Mouse (Mus musculus) midbrain, embryonic 11.5 days (tissue): ENCODE data around the gene Gm6121. TPM values are rescaled to one million over a fixed set of nuclear protein-coding genes. Genes with fewer than 3 reads are reported as not detected.
"Not testable (repeated sequence)": the region's sequence is repeated elsewhere in the genome, so short reads cannot be mapped to it uniquely, and the experiment has no call there.

Source experiments
- ATAC-seq: fragments of 200-750 bp; cut with Nextera tagmentation; 2 replicates; pipeline ENCODE4 v1.8.0; 2017; ENCODE audit warnings: moderate TSS enrichment, moderate library complexity; ENCODE audit not compliant: low FRiP score
- DNase-seq: peaks from one replicate; pipeline ENCODE4 v3.0.0; 2015; ENCODE audit warnings: low spot score; ENCODE audit errors: missing footprints
- H3K27ac ChIP-seq: fragments of 300-500 bp; sonication (generic); 2 replicates; pipeline ENCODE4 v1.5.1; 2014; ENCODE audit warnings: low read depth, low read length
- H3K27me3 ChIP-seq: fragments of 300-500 bp; sonication (generic); 2 replicates; pipeline ENCODE4 v1.6.1; 2014; ENCODE audit warnings: mild to moderate bottlenecking, low read length, moderate library complexity, mixed read lengths; ENCODE audit not compliant: control insufficient read depth, insufficient read depth
- H3K36me3 ChIP-seq: fragments of 300-500 bp; sonication (generic); 2 replicates; pipeline ENCODE4 v1.6.1; 2014; ENCODE audit warnings: mild to moderate bottlenecking, low read length, moderate library complexity, mixed read lengths; ENCODE audit not compliant: control insufficient read depth, insufficient read depth
- H3K4me1 ChIP-seq: fragments of 300-500 bp; sonication (generic); 2 replicates; pipeline ENCODE4 v1.6.1; 2014; ENCODE audit warnings: low read length; ENCODE audit not compliant: control insufficient read depth, insufficient read depth
- H3K4me2 ChIP-seq: fragments of 300-500 bp; sonication (generic); 2 replicates; pipeline ENCODE4 v1.6.1; 2014; ENCODE audit warnings: mild to moderate bottlenecking, moderate library complexity
- H3K4me3 ChIP-seq: fragments of 300-500 bp; sonication (generic); 2 replicates; pipeline ENCODE4 v1.5.1; 2014; ENCODE audit warnings: low read depth, low read length
- H3K9ac ChIP-seq: fragments of 300-500 bp; sonication (generic); 2 replicates; pipeline ENCODE4 v1.6.1; 2014; ENCODE audit warnings: low read length
- H3K9me3 ChIP-seq: fragments of 300-500 bp; sonication (generic); 2 replicates; pipeline ENCODE4 v1.6.1; 2016; ENCODE audit warnings: low read length; ENCODE audit not compliant: control insufficient read depth
- WGBS: fragments of 180-500 bp; shearing (Covaris S2); extraction: QIAGEN DNeasy Blood & Tissue Kit; methylation state at CpG from one replicate; pipeline ENCODE4 v1.1.7; 2014; 5-methylcytosine and 5-hydroxymethylcytosine counted together
- polyA plus RNA-seq: library from polyadenylated mRNA; unstranded; fragments of >200 nt; fragmentation: Nextera tagmentation; extraction: Ambion mirVana; gene quantifications from 2 replicates; pipeline ENCODE4 v1.2.1, GENCODE M21; 2014

Gm6121 gene
- polyA plus RNA-seq: not detected in 2 replicates

GRCm38 (mm10) chrX:26935597-26935996 lies at the start of gene Gm6121:
Gm6121 (minus strand) TSS chrX:26935697.
- WGBS: no CpG with 5 or more reads among the region's 5 CpGs
- DNase-seq, H3K9ac ChIP-seq, H3K4me2 ChIP-seq, H3K9me3 ChIP-seq, H3K27me3 ChIP-seq, H3K27ac ChIP-seq, ATAC-seq, H3K36me3 ChIP-seq, H3K4me1 ChIP-seq, H3K4me3 ChIP-seq: not testable (repeated sequence)

Other genes starting within 250 kb of the Gm6121 start
- not detected in 2 replicates for gene Gm14525, start 233.1 kb downstream of the Gm6121 start, polyA plus RNA-seq